Mouse (Mus musculus) intestine, embryonic 14.5 days (tissue): ENCODE measurements around the gene 4930507D05Rik. TPM values are rescaled to one million over a fixed set of nuclear protein-coding genes. Genes with fewer than 3 reads are reported as not detected.

Experiments used
- ATAC-seq: fragments of 200-750 bp; cut with Nextera tagmentation; replicated peaks from 2 replicates; pipeline ENCODE4 v1.8.0; 2017; ENCODE audit warnings: low read depth, moderate number of reproducible peaks, moderate TSS enrichment, moderate library complexity; ENCODE audit not compliant: low FRiP score, low TSS enrichment
- DNase-seq: peaks from one replicate; pipeline ENCODE4 v3.0.0-alpha.2; 2018; ENCODE audit warnings: low spot score
- H3K27ac ChIP-seq: fragments of 300-500 bp; sonication (generic); 2 replicates; pipeline ENCODE4 v1.5.1; 2014; ENCODE audit warnings: low read depth, mild to moderate bottlenecking, control low read depth
- H3K27me3 ChIP-seq: fragments of 300-500 bp; sonication (generic); replicated peaks from 2 replicates; pipeline ENCODE4 v1.6.1; 2014; ENCODE audit warnings: low read length, control low read depth; ENCODE audit not compliant: control insufficient read depth, insufficient read depth
- H3K36me3 ChIP-seq: fragments of 300-500 bp; sonication (generic); 2 replicates; pipeline ENCODE4 v1.6.1; 2014; ENCODE audit warnings: low read length, control low read depth; ENCODE audit not compliant: control insufficient read depth, insufficient read depth
- H3K4me1 ChIP-seq: fragments of 300-500 bp; sonication (generic); replicated peaks from 2 replicates; pipeline ENCODE4 v1.6.1; 2014; ENCODE audit warnings: low read length, control low read depth, mixed read lengths; ENCODE audit not compliant: control insufficient read depth, insufficient read depth
- H3K4me2 ChIP-seq: fragments of 300-500 bp; sonication (generic); 2 replicates; pipeline ENCODE4 v1.6.1; 2014; ENCODE audit warnings: low read length
- H3K4me3 ChIP-seq: fragments of 300-500 bp; sonication (generic); 2 replicates; pipeline ENCODE4 v1.5.1; 2014; ENCODE audit warnings: low read depth, low read length, control low read depth, mixed read lengths
- H3K9ac ChIP-seq: fragments of 300-500 bp; sonication (generic); 2 replicates; pipeline ENCODE4 v1.6.1; 2014; ENCODE audit warnings: mild to moderate bottlenecking, low read length
- H3K9me3 ChIP-seq: fragments of 300-500 bp; sonication (generic); 2 replicates; pipeline ENCODE4 v1.6.1; 2016; ENCODE audit warnings: low read length, control low read depth; ENCODE audit not compliant: control insufficient read depth
- WGBS: fragments of 180-500 bp; shearing (Covaris S2); extraction: QIAGEN DNeasy Blood & Tissue Kit; methylation state at CpG from one replicate; pipeline ENCODE4 v1.1.7; 2014; 5-methylcytosine and 5-hydroxymethylcytosine counted together
- polyA plus RNA-seq: library from polyadenylated mRNA; unstranded; fragments of >200 nt; fragmentation: Nextera tagmentation; extraction: Ambion mirVana; gene quantifications from 2 replicates; pipeline ENCODE4 v1.2.1, GENCODE M21; 2014

4930507D05Rik gene
- polyA plus RNA-seq: 0.37 and 0.59 TPM in 2 replicates

- ATAC-seq (peak; percentile 93), DNase-seq (peak; percentile 99)
- WGBS: under 1% methylated on average over 73 of the region's 73 CpGs
- Histone ChIP-seq H3K4me1 (peaks cover 10% of the 10 kb centered on the region), H3K4me3 (peak within 1 kb of the TSS; percentile 94), H3K27me3 (no peaks in the 10 kb centered on the region), H3K27ac (peak within 1 kb of the TSS; percentile 92), H3K4me2 (peak within 1 kb of the TSS; percentile 63), H3K9me3 (no peaks in the 10 kb centered on the region), H3K36me3 (peaks cover 32% of the 10 kb centered on the region), H3K9ac (peak within 1 kb of the TSS; percentile 88)
These were observed at the start of gene 4930507D05Rik, which contains the start of gene Supv3l1 for GRCm38 (mm10) chr10:62449364-62450279. 4930507D05Rik (plus strand) TSS chr10:62449489. Supv3l1 (minus strand) TSS chr10:62449738.

GRCm38 (mm10) chr10:62401641-62402111 is 47.6 kb upstream of the 4930507D05Rik start:
- no peak overlapping the region for H3K4me3 ChIP-seq
- DNase-seq: no peak
- WGBS: 85% methylated on average over 19 of the region's 19 CpGs
- no peaks in the 10 kb centered on the region for H3K36me3 ChIP-seq
- no peaks in the 10 kb centered on the region for H3K9me3 ChIP-seq
- H3K9ac ChIP-seq: no peak overlapping the region
- H3K4me2 ChIP-seq: no peak overlapping the region
- ATAC-seq: no peak
- no peak overlapping the region for H3K27ac ChIP-seq
- peaks cover 6% of the 10 kb centered on the region; the same call in 1 of the 2 replicates for H3K4me1 ChIP-seq
- no peaks in the 10 kb centered on the region for H3K27me3 ChIP-seq

GRCm38 (mm10) chr10:62404901-62405300 is 44.4 kb upstream of the 4930507D05Rik start:
- no peaks in the 10 kb centered on the region for H3K36me3 ChIP-seq
- ATAC-seq: 0 out of 2 replicates have a peak, but pooled peaks have one; percentile 43
- H3K9ac ChIP-seq: no peak overlapping the region
- peak; percentile 77 for DNase-seq
- no peaks in the 10 kb centered on the region for H3K9me3 ChIP-seq
- H3K4me3 ChIP-seq: peak overlapping the region; percentile 13; the same call in 1 of the 2 replicates
- H3K4me1 ChIP-seq: peaks cover 6% of the 10 kb centered on the region; the same call in 1 of the 2 replicates
- WGBS: 31% methylated on average over 14 of the region's 14 CpGs
- H3K27me3 ChIP-seq: no peaks in the 10 kb centered on the region
- H3K4me2 ChIP-seq: peak overlapping the region; percentile 38
- H3K27ac ChIP-seq: peak overlapping the region; percentile 29; the same call in 1 of the 2 replicates

- DNase-seq (peak; percentile 81), ATAC-seq (no peak)
- Histone ChIP-seq H3K4me1 (peaks cover 7% of the 10 kb centered on the region; the same call in 1 of the 2 replicates), H3K9ac (no peak overlapping the region), H3K4me2 (no peak overlapping the region), H3K27me3 (no peaks in the 10 kb centered on the region), H3K4me3 (no peak overlapping the region), H3K27ac (no peak overlapping the region), H3K9me3 (no peaks in the 10 kb centered on the region), H3K36me3 (no peaks in the 10 kb centered on the region)
- WGBS: 16% methylated on average over 5 of the region's 5 CpGs
These were observed 38.3 kb upstream of the 4930507D05Rik start for GRCm38 (mm10) chr10:62410943-62411342.

GRCm38 (mm10) chr10:62411431-62412410 is 37.6 kb upstream of the 4930507D05Rik start:
- Histone ChIP-seq H3K9me3 (no peaks in the 10 kb centered on the region), H3K27me3 (no peaks in the 10 kb centered on the region), H3K4me1 (peaks cover 7% of the 10 kb centered on the region; the same call in 1 of the 2 replicates), H3K36me3 (no peaks in the 10 kb centered on the region), H3K4me3 (no peak overlapping the region), H3K9ac (no peak overlapping the region), H3K4me2 (no peak overlapping the region), H3K27ac (no peak overlapping the region)
- DNase-seq (no peak), ATAC-seq (no peak)
- WGBS: 71% methylated on average over 19 of the region's 19 CpGs

- DNase-seq: peak; percentile 72
- Histone ChIP-seq H3K4me2 (peak overlapping the region; percentile 27; the same call in 1 of the 2 replicates), H3K4me1 (peaks cover 7% of the 10 kb centered on the region; the same call in 1 of the 2 replicates), H3K27ac (peak overlapping the region; percentile 75), H3K27me3 (no peaks in the 10 kb centered on the region), H3K9ac (no peak overlapping the region), H3K9me3 (no peaks in the 10 kb centered on the region), H3K4me3 (no peak overlapping the region), H3K36me3 (no peaks in the 10 kb centered on the region)
- peak; percentile 80 for ATAC-seq
- WGBS: 10% methylated on average over 8 of the region's 8 CpGs
These were observed 36.2 kb upstream of the 4930507D05Rik start for GRCm38 (mm10) chr10:62412906-62413605.

GRCm38 (mm10) chr10:62413606-62413982 is 35.7 kb upstream of the 4930507D05Rik start:
- no peak overlapping the region for H3K4me3 ChIP-seq
- peak overlapping the region; percentile 27; the same call in 1 of the 2 replicates for H3K4me2 ChIP-seq
- ATAC-seq: peak; percentile 84
- H3K9ac ChIP-seq: no peak overlapping the region
- no peaks in the 10 kb centered on the region for H3K9me3 ChIP-seq
- no peak for DNase-seq
- H3K4me1 ChIP-seq: peaks cover 7% of the 10 kb centered on the region; the same call in 1 of the 2 replicates
- peak overlapping the region; percentile 75 for H3K27ac ChIP-seq
- no peaks in the 10 kb centered on the region for H3K36me3 ChIP-seq
- H3K27me3 ChIP-seq: no peaks in the 10 kb centered on the region
- WGBS: 23% methylated on average over 4 of the region's 4 CpGs
